Mouse (Mus musculus): ENCODE results near the gene Pyy. TPM values are rescaled to one million over a fixed set of nuclear protein-coding genes. Genes with fewer than 3 reads are reported as not detected.

Gene Pyy
- polyA plus RNA-seq, 1 experiment from 2014 or later, result 1.1 TPM

DNA sequence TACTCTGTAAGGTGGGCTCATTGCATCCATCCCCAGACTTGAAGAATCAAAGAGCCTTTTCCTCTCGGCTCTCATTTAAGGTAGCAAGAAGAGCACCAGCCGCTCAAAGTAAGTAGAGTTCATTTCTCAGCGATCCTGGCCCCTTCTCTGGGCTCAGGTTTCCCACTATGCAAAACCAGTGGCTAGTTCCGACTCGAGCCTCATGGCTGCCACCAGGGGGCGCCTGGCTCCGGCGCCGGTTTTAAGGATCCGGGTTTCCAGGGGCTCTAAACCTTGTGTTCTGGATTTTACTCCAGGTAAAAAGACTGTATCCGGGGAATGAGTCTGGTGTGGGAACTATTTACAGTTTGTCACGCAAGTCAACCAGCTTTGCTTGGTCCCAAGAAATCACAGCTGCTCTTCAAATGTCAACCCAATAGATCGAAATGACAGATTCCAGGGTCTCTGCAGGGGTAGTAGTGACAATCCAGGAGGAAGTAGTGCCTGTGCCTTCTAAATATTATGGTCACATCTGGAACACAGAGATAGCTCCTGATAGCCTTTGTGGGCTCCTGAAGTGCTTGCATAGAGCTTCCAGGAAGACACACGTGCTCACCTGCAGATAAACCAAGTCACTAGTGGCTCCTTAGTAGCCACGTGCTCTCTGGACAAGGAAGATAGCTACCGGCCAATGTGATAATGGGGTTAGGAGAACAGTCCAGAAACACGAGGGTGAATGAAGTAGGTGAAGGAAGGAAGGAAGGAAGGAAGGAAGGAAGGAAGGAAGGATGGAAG, 5.0 kb downstream of the Pyy start:
- Histone ChIP-seq H3K27ac (ENCODE audit: low read length) (no peak overlapping the region), H3K4me2 (ENCODE audit: low read depth, low read length) (no peak overlapping the region), H3K9ac (ENCODE audit: low read depth, low read length) (no peak overlapping the region), H3K4me1 (ENCODE audit: control insufficient read depth, low read depth, low read length) (peaks cover 13% of the 10 kb centered on the region), H3K4me3 (ENCODE audit: low read depth, low read length) (no peak overlapping the region), H3K9me3 (replicated peaks; ENCODE audit: control insufficient read depth, low read length) (no peaks in the 10 kb centered on the region), H3K36me3 (ENCODE audit: control insufficient read depth, insufficient read depth) (no peaks in the 10 kb centered on the region), H3K27me3 (ENCODE audit: control insufficient read depth, insufficient read depth, low read depth, low read length) (peaks cover 81% of the 10 kb centered on the region)
- ATAC-seq (ENCODE audit: low read depth), result peak; percentile 19; the same call in 1 of the 2 replicates
- 7% methylated on average over 17 of the region's 17 CpGs for WGBS (ENCODE audit: insufficient replicate concordance)

DNA sequence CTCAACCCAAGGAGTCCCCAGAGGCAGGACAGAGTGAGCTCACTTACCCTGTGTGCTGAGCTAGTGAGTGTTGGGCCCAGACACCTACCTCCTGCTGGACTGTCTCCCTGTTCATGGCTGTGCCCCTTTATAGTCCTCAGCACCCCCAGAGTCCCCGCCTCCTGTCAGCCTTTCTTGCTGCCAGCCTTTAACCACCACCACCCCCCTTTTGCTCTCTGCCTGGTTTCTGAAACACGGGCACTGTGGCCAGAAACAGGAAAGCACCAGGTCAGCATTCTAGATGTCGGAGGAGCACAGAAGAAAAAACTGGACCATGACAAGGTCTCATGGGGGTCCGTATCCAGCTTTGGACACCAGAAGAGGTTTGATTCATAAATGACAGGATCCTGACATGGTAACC, 6.4 kb downstream of the Pyy start, which contains the start of gene Ppy:
Ppy (minus strand) TSS at position 101 of the 400 bp plus-strand sequence.
- no peak within 1 kb of the TSS for H3K27ac ChIP-seq (ENCODE audit: low read length)
- peaks cover 66% of the 10 kb centered on the region for H3K27me3 ChIP-seq (ENCODE audit: control insufficient read depth, insufficient read depth, low read depth, low read length)
- no peak within 1 kb of the TSS for H3K9ac ChIP-seq (ENCODE audit: low read depth, low read length)
- no peaks in the 10 kb centered on the region for H3K36me3 ChIP-seq (ENCODE audit: control insufficient read depth, insufficient read depth)
- WGBS (ENCODE audit: insufficient replicate concordance), result 46% methylated on average over 4 of the region's 4 CpGs
- H3K4me2 ChIP-seq (ENCODE audit: low read depth, low read length), result no peak within 1 kb of the TSS
- H3K9me3 ChIP-seq (replicated peaks; ENCODE audit: control insufficient read depth, low read length), result no peaks in the 10 kb centered on the region
- no peak within 1 kb of the TSS for H3K4me3 ChIP-seq (ENCODE audit: low read depth, low read length)
- no peak for ATAC-seq (ENCODE audit: low read depth)
- peaks cover 27% of the 10 kb centered on the region for H3K4me1 ChIP-seq (ENCODE audit: control insufficient read depth, low read depth, low read length)

DNA sequence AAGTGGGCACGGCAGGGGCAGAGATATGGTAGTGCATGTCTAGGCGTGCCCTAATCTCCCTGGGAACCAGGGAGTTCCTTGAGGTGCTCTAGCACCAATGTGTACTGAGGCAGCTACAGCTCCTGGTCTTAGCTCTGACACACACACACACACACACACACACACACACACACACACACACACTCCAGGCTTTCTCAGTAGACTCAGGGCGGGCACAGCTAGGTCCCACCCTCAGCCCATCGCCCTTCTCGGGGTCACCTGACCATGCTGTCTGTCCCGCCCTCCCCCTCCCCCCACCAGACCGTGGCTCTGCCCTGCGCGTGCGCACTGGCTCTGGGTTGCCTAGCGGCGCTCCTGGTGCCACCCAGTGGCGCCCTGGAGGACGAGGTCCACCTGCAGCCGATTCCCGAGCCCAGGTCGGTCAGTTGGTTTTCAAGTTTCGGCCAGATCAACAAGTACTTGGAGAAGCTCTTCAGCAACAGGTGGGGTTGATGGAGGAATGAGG, 10.7 kb downstream of the Pyy start:
- Histone ChIP-seq H3K27me3 (ENCODE audit: control insufficient read depth, insufficient read depth, low read depth, low read length) (peaks cover 31% of the 10 kb centered on the region), H3K4me3 (ENCODE audit: low read depth, low read length) (peak overlapping the region; percentile 35), H3K27ac (ENCODE audit: low read length) (peak overlapping the region; percentile 70), H3K9ac (ENCODE audit: low read depth, low read length) (peak overlapping the region; percentile 32), H3K4me2 (ENCODE audit: low read depth, low read length) (peak overlapping the region; percentile 64), H3K36me3 (ENCODE audit: control insufficient read depth, insufficient read depth) (no peaks in the 10 kb centered on the region), H3K4me1 (ENCODE audit: control insufficient read depth, low read depth, low read length) (peaks cover 35% of the 10 kb centered on the region), H3K9me3 (replicated peaks; ENCODE audit: control insufficient read depth, low read length) (no peaks in the 10 kb centered on the region)
- WGBS (ENCODE audit: insufficient replicate concordance), result under 1% methylated on average over 17 of the region's 18 CpGs
- peak; percentile 92 for ATAC-seq (ENCODE audit: low read depth)

DNA sequence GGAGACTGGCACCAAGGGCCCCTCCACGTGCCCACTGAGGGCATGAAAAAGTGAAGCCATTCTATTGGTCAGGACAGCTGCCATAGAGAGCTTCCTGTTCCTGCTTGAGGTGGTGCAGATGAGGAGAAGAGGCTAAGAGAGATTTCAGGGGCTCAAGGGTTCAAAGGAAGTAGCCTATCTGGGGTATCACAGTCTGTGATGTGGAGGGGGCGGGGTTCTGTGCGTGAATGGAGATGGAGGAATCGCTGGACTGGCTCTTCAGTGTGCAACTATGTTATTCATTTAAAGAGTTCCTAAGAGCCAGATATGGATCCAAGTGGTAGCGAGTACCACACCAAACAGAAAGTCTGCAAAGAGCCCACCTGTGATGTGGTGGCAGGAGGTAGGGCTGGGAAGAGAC, 11.2 kb downstream of the Pyy start:
- peak overlapping the region; percentile 32 for H3K9ac ChIP-seq (ENCODE audit: low read depth, low read length)
- peak overlapping the region; percentile 64 for H3K4me2 ChIP-seq (ENCODE audit: low read depth, low read length)
- H3K4me1 ChIP-seq (ENCODE audit: control insufficient read depth, low read depth, low read length), result peaks cover 35% of the 10 kb centered on the region
- ATAC-seq (ENCODE audit: low read depth), result no peak
- peak overlapping the region; percentile 35 for H3K4me3 ChIP-seq (ENCODE audit: low read depth, low read length)
- peaks cover 26% of the 10 kb centered on the region for H3K27me3 ChIP-seq (ENCODE audit: control insufficient read depth, insufficient read depth, low read depth, low read length)
- no peaks in the 10 kb centered on the region for H3K9me3 ChIP-seq (replicated peaks; ENCODE audit: control insufficient read depth, low read length)
- H3K36me3 ChIP-seq (ENCODE audit: control insufficient read depth, insufficient read depth), result no peaks in the 10 kb centered on the region
- 38% methylated on average over 5 of the region's 5 CpGs for WGBS (ENCODE audit: insufficient replicate concordance)
- H3K27ac ChIP-seq (ENCODE audit: low read length), result peak overlapping the region; percentile 70

DNA sequence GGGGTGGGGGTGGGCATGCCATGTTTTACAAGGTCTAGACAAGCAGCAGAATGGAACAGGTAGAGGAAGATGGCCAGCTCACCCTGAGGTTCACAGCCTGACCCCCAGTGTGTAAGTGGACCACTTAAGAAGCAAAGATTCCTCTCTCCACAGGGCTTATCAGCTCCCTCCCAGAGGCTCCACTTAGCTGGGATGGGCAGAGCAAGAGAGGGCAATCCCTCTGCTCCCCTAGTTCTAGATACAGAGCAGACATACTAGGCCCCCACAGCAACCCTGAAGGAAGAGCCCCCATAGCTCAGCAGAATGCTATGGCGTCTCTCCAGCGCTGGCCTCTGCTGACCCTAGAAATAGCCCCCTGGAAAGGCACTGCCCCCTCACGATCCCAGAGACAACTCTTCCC, 12.0 kb downstream of the Pyy start:
- WGBS (ENCODE audit: insufficient replicate concordance), result 79% methylated on average over 3 of the region's 3 CpGs
- H3K4me2 ChIP-seq (ENCODE audit: low read depth, low read length), result 0 out of 2 replicates have a peak overlapping the region, but pooled peaks have one; percentile 64

DNA sequence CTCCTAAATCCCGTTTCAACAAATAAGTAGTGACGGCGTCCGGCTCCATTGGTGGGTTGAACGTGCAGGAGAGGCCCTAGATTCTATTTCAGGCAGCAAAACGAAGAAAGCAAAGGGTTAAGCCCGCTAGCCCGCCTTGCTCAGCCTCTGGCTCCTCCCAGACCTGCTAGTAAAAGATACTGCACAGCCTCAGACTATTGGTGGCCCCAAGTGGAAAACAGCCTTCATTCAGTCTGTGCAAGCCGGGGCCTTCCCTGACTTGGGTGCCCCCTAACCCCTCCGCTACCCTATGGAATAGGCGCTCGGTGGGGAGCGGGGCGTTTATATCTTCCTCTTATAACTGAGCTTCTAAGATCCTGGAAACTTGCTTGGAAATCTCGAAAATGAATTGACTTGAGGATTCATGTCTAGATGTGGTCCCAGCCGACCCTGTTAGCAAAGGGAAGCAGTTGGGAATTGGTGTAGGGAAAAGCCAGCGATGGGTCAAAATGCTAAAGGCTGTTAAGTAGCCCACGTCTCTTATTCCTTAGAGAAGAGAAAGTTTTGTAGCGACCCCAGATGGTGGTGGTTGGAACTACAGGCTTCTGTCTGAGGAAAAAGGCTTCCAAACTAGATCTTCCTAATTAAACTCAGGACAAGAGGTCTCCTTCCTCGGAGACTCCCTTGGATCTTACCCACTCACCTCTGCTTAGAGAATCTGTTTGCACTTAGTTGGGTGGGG, 18.4 kb downstream of the Pyy start:
- no peaks in the 10 kb centered on the region for H3K9me3 ChIP-seq (replicated peaks; ENCODE audit: control insufficient read depth, low read length)
- H3K4me3 ChIP-seq (ENCODE audit: low read depth, low read length), result peak overlapping the region; percentile 85
- H3K27ac ChIP-seq (ENCODE audit: low read length), result peak overlapping the region; percentile 87
- H3K4me2 ChIP-seq (ENCODE audit: low read depth, low read length), result peak overlapping the region; percentile 85
- under 1% methylated on average over 20 of the region's 20 CpGs for WGBS (ENCODE audit: insufficient replicate concordance)
- peaks cover 32% of the 10 kb centered on the region for H3K4me1 ChIP-seq (ENCODE audit: control insufficient read depth, low read depth, low read length)
- no peaks in the 10 kb centered on the region; the same call in 1 of the 2 replicates for H3K27me3 ChIP-seq (ENCODE audit: control insufficient read depth, insufficient read depth, low read depth, low read length)
- ATAC-seq (ENCODE audit: low read depth), result peak; percentile 89
- H3K36me3 ChIP-seq (ENCODE audit: control insufficient read depth, insufficient read depth), result peaks cover 3% of the 10 kb centered on the region; the same call in 1 of the 2 replicates
- peak overlapping the region; percentile 93 for H3K9ac ChIP-seq (ENCODE audit: low read depth, low read length)

More for the DNA sequence above, 12.0 kb downstream of the Pyy start:
- Histone ChIP-seq H3K27ac (ENCODE audit: low read length) (0 out of 2 replicates have a peak overlapping the region, but pooled peaks have one; percentile 24), H3K4me1 (ENCODE audit: control insufficient read depth, low read depth, low read length) (peaks cover 35% of the 10 kb centered on the region), H3K9ac (ENCODE audit: low read depth, low read length) (peak overlapping the region; percentile 30; the same call in 1 of the 2 replicates), H3K36me3 (ENCODE audit: control insufficient read depth, insufficient read depth) (no peaks in the 10 kb centered on the region), H3K9me3 (replicated peaks; ENCODE audit: control insufficient read depth, low read length) (no peaks in the 10 kb centered on the region), H3K27me3 (ENCODE audit: control insufficient read depth, insufficient read depth, low read depth, low read length) (peaks cover 18% of the 10 kb centered on the region), H3K4me3 (ENCODE audit: low read depth, low read length) (no peak overlapping the region)
- ATAC-seq (ENCODE audit: low read depth), result no peak

DNA sequence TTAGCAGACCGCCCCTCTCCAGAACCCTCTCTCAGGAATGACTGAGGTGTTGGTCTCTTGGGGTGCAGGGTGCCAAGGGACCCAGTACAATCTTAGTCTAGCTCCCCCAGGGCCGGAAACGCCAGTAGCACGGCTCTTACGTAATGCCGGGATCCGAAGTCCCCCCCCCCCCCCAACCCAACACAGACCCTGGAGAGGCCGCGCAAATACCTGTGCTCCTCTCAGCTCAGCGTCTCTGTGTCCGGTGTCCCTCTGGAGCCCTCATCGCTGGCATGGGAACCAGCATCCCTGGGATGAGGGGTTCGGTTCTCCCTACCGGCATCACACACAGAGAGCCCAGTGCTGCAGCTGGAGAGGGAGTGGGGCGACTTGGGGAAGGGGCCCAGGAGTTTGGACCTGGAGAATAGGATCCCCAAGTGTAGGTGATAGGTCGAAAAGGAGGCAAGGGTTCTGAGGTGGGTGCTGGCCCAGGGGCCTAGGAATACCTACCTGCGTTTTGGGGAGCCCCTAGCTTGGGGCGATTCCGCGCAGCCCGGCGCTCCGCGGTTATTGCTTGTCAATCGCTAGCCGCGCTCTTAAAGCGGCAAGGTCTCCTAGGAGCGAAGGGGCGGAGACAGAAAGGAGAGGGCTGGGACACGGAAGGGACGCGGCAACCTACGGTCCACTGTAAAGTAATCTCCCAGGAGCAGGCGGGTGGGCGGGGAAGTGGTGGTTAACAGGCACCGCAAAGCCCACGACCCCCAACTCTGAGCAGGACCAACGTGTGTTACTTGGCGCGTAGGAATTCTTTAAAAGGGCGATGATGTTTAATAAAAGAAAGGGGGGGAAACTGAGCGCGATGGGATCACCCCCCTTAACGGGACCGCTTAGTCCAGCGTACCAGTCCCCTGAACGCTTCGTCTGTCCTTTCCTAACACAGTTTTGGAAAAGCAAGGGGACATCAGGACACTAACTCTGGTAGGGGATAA, 19.4 kb downstream of the Pyy start, which contains the start of gene Mpp2:
Mpp2 (minus strand) TSS at position 585 of the 968 bp plus-strand sequence.
- peak within 1 kb of the TSS; percentile 93 for H3K9ac ChIP-seq (ENCODE audit: low read depth, low read length)
- peaks cover 26% of the 10 kb centered on the region for H3K4me1 ChIP-seq (ENCODE audit: control insufficient read depth, low read depth, low read length)
- WGBS (ENCODE audit: insufficient replicate concordance), result under 1% methylated on average over 49 of the region's 49 CpGs
- H3K27ac ChIP-seq (ENCODE audit: low read length), result peak within 1 kb of the TSS; percentile 87
- H3K27me3 ChIP-seq (ENCODE audit: control insufficient read depth, insufficient read depth, low read depth, low read length), result no peaks in the 10 kb centered on the region; the same call in 1 of the 2 replicates
- H3K4me3 ChIP-seq (ENCODE audit: low read depth, low read length), result peak within 1 kb of the TSS; percentile 85
- peaks cover 3% of the 10 kb centered on the region; the same call in 1 of the 2 replicates for H3K36me3 ChIP-seq (ENCODE audit: control insufficient read depth, insufficient read depth)
- no peaks in the 10 kb centered on the region; the same call in 1 of the 2 replicates for H3K9me3 ChIP-seq (replicated peaks; ENCODE audit: control insufficient read depth, low read length)
- H3K4me2 ChIP-seq (ENCODE audit: low read depth, low read length), result peak within 1 kb of the TSS; percentile 85
- ATAC-seq (ENCODE audit: low read depth), result peak; percentile 87
